Mouse (Mus musculus): ENCODE data around the gene Gm3893. TPM values are rescaled to one million over a fixed set of nuclear protein-coding genes. Genes with fewer than 3 reads are reported as not detected.
"Not testable (repeated sequence)": the region's sequence is repeated elsewhere in the genome, so short reads cannot be mapped to it uniquely, and the experiment has no call there.

Gene Gm3893
- polyA plus RNA-seq (2015; fragmentation: Nextera tagmentation; extraction: Ambion mirVana): not detected in 2 replicates

GRCm38 (mm10) chr4:42090907-42091306 lies at the start of gene Gm3893:
Gene Gm3893 (plus strand): TSS chr4:42091207.
- not testable (repeated sequence) for ATAC-seq; H3K4me1 ChIP-seq (replicated peaks); H3K4me3 ChIP-seq (replicated peaks); H3K9ac ChIP-seq (replicated peaks); H3K27ac ChIP-seq; H3K27me3 ChIP-seq; H3K9me3 ChIP-seq; H3K4me2 ChIP-seq (replicated peaks); H3K36me3 ChIP-seq
- no CpG with 5 or more reads among the region's 2 CpGs for WGBS

GRCm38 (mm10) chr4:42114517-42114916 lies 23.5 kb downstream of the Gm3893 start, which contains the start of gene Gm13304:
Gene Gm13304 (plus strand): TSS chr4:42114817.
- not testable (repeated sequence) for H3K27ac ChIP-seq; H3K4me2 ChIP-seq (replicated peaks); H3K9me3 ChIP-seq; H3K4me1 ChIP-seq (replicated peaks); H3K36me3 ChIP-seq; ATAC-seq; H3K27me3 ChIP-seq; H3K9ac ChIP-seq (replicated peaks); H3K4me3 ChIP-seq (replicated peaks)
- WGBS: no CpG with 5 or more reads among the region's 5 CpGs

Other genes with a start within 250 kb of the Gm3893 start
- not detected in 2 replicates for gene Gm21541, start 187.6 kb upstream of the Gm3893 start, polyA plus RNA-seq (2015; fragmentation: Nextera tagmentation; extraction: Ambion mirVana)
- 7.8 and 8.7 TPM in 2 replicates for gene Gm20878, start 149.6 kb upstream of the Gm3893 start, polyA plus RNA-seq (2015; fragmentation: Nextera tagmentation; extraction: Ambion mirVana)
- 0.36 and 0.44 TPM in 2 replicates for gene Fam205a4, start 125.1 kb upstream of the Gm3893 start, polyA plus RNA-seq (2015; fragmentation: Nextera tagmentation; extraction: Ambion mirVana)
- 0.41 and 0.63 TPM in 2 replicates for gene Gm21093, start 56.5 kb upstream of the Gm3893 start, polyA plus RNA-seq (2015; fragmentation: Nextera tagmentation; extraction: Ambion mirVana)
- gene Gm13304, start 23.6 kb downstream of the Gm3893 start, polyA plus RNA-seq (2015; fragmentation: Nextera tagmentation; extraction: Ambion mirVana): not detected in 2 replicates
- gene Gm13306, start 62.2 kb downstream of the Gm3893 start, polyA plus RNA-seq (2015; fragmentation: Nextera tagmentation; extraction: Ambion mirVana): 0.90 TPM in 1 of 2 replicates, not detected in the other
- not detected in 2 replicates for gene Gm13305, start 77.4 kb downstream of the Gm3893 start, polyA plus RNA-seq (2015; fragmentation: Nextera tagmentation; extraction: Ambion mirVana)
- gene Gm10600, start 149.4 kb downstream of the Gm3893 start, polyA plus RNA-seq (2015; fragmentation: Nextera tagmentation; extraction: Ambion mirVana): not detected in 2 replicates
- not detected in 2 replicates for gene Ccl21b, start 164.6 kb downstream of the Gm3893 start, polyA plus RNA-seq (2015; fragmentation: Nextera tagmentation; extraction: Ambion mirVana)
- not detected in 2 replicates for gene Gm21953, start 203.1 kb downstream of the Gm3893 start, polyA plus RNA-seq (2015; fragmentation: Nextera tagmentation; extraction: Ambion mirVana)
- gene Fam205a3, start 227.1 kb downstream of the Gm3893 start, polyA plus RNA-seq (2015; fragmentation: Nextera tagmentation; extraction: Ambion mirVana): not detected in 2 replicates